In the genomic region with DNA sequence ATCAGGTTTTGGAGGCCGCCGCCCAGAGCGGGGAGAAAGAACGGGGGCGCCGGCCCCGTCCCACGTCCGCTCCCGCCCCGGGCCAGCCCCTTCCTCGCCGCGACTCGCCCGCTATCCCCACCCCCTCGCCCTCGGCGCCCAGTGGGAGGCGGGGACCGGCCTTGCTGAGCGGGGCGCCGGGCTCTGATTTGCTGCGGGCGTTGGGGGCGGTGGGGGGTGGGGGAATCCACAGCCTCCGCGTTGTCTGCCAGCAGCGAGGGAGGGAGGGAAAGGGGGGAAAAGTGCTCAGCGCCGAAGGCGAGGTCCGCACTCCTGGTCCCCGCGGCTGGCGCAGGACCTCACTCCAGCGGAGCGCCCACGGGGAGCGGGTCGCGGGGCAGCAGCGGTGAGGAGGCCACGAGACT, we compare ENCODE assay signal across 8 mouse cellular contexts. TPM values are rescaled to one million over a fixed set of nuclear protein-coding genes. Genes with fewer than 3 reads are reported as not detected.
DNase-seq lines count a peak whose midpoint lies in the region; ATAC-seq and TF ChIP-seq lines count a peak whose summit lies in the region.

Col5a1 (plus strand) TSS at position 278 of the 404 bp plus-strand sequence.

- H3K4me1 ChIP-seq in embryonic facial prominence, embryonic 15.5 days, result peaks cover 67% of the 10 kb centered on the region
- H3K4me1 ChIP-seq in heart, embryonic 15.5 days (replicated peaks), result peaks cover 36% of the 10 kb centered on the region
- H3K4me1 ChIP-seq in stomach, embryonic 15.5 days, result peaks cover 41% of the 10 kb centered on the region

- peak within 1 kb of the TSS; percentile 98 for H3K27ac ChIP-seq in embryonic facial prominence, embryonic 15.5 days (replicated peaks)
- peak within 1 kb of the TSS; percentile 84 for H3K27ac ChIP-seq in heart, embryonic 15.5 days
- H3K27ac ChIP-seq in stomach, embryonic 15.5 days, result peak within 1 kb of the TSS; percentile 96

- peaks cover 50% of the 10 kb centered on the region for H3K79me2 ChIP-seq in C2C12 (ENCODE audit: control insufficient read depth, insufficient read depth)

- peak within 1 kb of the TSS; percentile 78 for H3K9ac ChIP-seq in embryonic facial prominence, embryonic 15.5 days
- H3K9ac ChIP-seq in heart, embryonic 15.5 days, result peak within 1 kb of the TSS; percentile 76
- peak within 1 kb of the TSS; percentile 83 for H3K9ac ChIP-seq in stomach, embryonic 15.5 days

- under 1% methylated on average over 44 of the region's 45 CpGs for WGBS in embryonic facial prominence, embryonic 15.5 days
- under 1% methylated on average over 43 of the region's 45 CpGs for WGBS in heart, embryonic 15.5 days
- under 1% methylated on average over 42 of the region's 45 CpGs for WGBS in stomach, embryonic 15.5 days

- H3K9me3 ChIP-seq in embryonic facial prominence, embryonic 15.5 days (replicated peaks), result no peaks in the 10 kb centered on the region
- H3K9me3 ChIP-seq in heart, embryonic 15.5 days (replicated peaks), result no peaks in the 10 kb centered on the region
- H3K9me3 ChIP-seq in stomach, embryonic 15.5 days, result no peaks in the 10 kb centered on the region

- peak; percentile 97 for DNase-seq in NIH3T3 (ENCODE audit: low read depth)
- DNase-seq in kidney, postnatal 14 days, result peak; percentile 91
- DNase-seq in mesoderm, embryonic 11.5 days (ENCODE audit: low read depth, low spot score), result peak; percentile 92

- peaks cover 43% of the 10 kb centered on the region for H3K79me3 ChIP-seq in C2C12 (ENCODE audit: low read depth)

- peak within 1 kb of the TSS; percentile 87 for H3K4me3 ChIP-seq in C2C12 (ENCODE audit: insufficient read depth, poor library complexity, severe bottlenecking)
- peak within 1 kb of the TSS; percentile 86 for H3K4me3 ChIP-seq in embryonic facial prominence, embryonic 15.5 days (replicated peaks)
- peak within 1 kb of the TSS; percentile 76 for H3K4me3 ChIP-seq in heart, embryonic 15.5 days
- H3K4me3 ChIP-seq in stomach, embryonic 15.5 days (replicated peaks), result peak within 1 kb of the TSS; percentile 79

- H3K4me2 ChIP-seq in embryonic facial prominence, embryonic 15.5 days (replicated peaks), result peak within 1 kb of the TSS; percentile 84
- H3K4me2 ChIP-seq in heart, embryonic 15.5 days, result peak within 1 kb of the TSS; percentile 98
- peak within 1 kb of the TSS; percentile 89 for H3K4me2 ChIP-seq in stomach, embryonic 15.5 days

- peaks cover 19% of the 10 kb centered on the region for H3K36me3 ChIP-seq in C2C12 (ENCODE audit: control insufficient read depth, insufficient read depth)
- no peaks in the 10 kb centered on the region; the same call in 1 of the 2 replicates for H3K36me3 ChIP-seq in embryonic facial prominence, embryonic 15.5 days
- no peaks in the 10 kb centered on the region for H3K36me3 ChIP-seq in heart, embryonic 15.5 days
- H3K36me3 ChIP-seq in stomach, embryonic 15.5 days, result no peaks in the 10 kb centered on the region

- peak; percentile 93 for ATAC-seq in embryonic facial prominence, embryonic 15.5 days (ENCODE audit: insufficient number of reproducible peaks, low FRiP score, low TSS enrichment, low read depth)
- ATAC-seq in heart, embryonic 15.5 days (replicated peaks; ENCODE audit: insufficient number of reproducible peaks, insufficient read depth, low FRiP score, low read depth), result peak; percentile 91
- peak; percentile 86 for ATAC-seq in stomach, embryonic 15.5 days (ENCODE audit: insufficient read depth, low FRiP score, low read depth)
- no peak for ATAC-seq in inflammation-experienced regulatory T-cells, adult 6 months

- TF ChIP-seq CTCF in C2C12 (IDR thresholded peaks at IDR 0.05; ENCODE audit: control insufficient read depth, insufficient read depth, insufficient read length), result no peak

- peak within 1 kb of the TSS; percentile 96 for H3ac ChIP-seq in C2C12 (ENCODE audit: control insufficient read depth, insufficient read length, low read depth)

- H3K27me3 ChIP-seq in C2C12 (ENCODE audit: control insufficient read depth, insufficient read depth, insufficient read length), result no peaks in the 10 kb centered on the region
- H3K27me3 ChIP-seq in embryonic facial prominence, embryonic 15.5 days, result no peaks in the 10 kb centered on the region
- H3K27me3 ChIP-seq in heart, embryonic 15.5 days, result peaks cover 13% of the 10 kb centered on the region
- peaks cover 4% of the 10 kb centered on the region; the same call in 1 of the 2 replicates for H3K27me3 ChIP-seq in stomach, embryonic 15.5 days (replicated peaks)

TF ChIP-seq in C2C12, 6 proteins besides CTCF, POLR2A, EP300 and RAD21:
- TF ChIP-seq MYOD1 (IDR thresholded peaks at IDR 0.05; ENCODE audit: control insufficient read depth, insufficient read length, low read depth) (no peak), MYOG (IDR thresholded peaks at IDR 0.05; ENCODE audit: control insufficient read depth, extremely low read depth, insufficient read length) (no peak), MAX (IDR thresholded peaks at IDR 0.05) (peak; percentile 17)

RNA-seq across cellular contexts. Expression of gene Col5a1, which starts in this region (rescaled TPM):
- polyA plus RNA-seq in C2C12 (2012; fragmentation: generic; extraction: Trizol), result 37.9 TPM
- 217 and 242 TPM in 2 replicates for polyA plus RNA-seq in embryonic facial prominence, embryonic 15.5 days (2015; fragmentation: Nextera tagmentation; extraction: Ambion mirVana)
- 71.0 and 89.5 TPM in 2 replicates for polyA plus RNA-seq in heart, embryonic 15.5 days (2015; fragmentation: Nextera tagmentation; extraction: Ambion mirVana)
- 130 and 136 TPM in 2 replicates for polyA plus RNA-seq in stomach, embryonic 15.5 days (2015; fragmentation: Nextera tagmentation; extraction: Ambion mirVana)
- polyA plus RNA-seq in inflammation-experienced regulatory T-cells, adult 6 months (2017; shearing (Covaris generic)), result not detected

Comparison
In these comparisons a context has a peak if more than half of its experiments do, and no peak if none do; other contexts are left out.
1. RNA of gene Col5a1 (polyA plus RNA-seq): 217 to 242 TPM in embryonic facial prominence, embryonic 15.5 days, 130 to 136 TPM in stomach, embryonic 15.5 days, 71.0 to 89.5 TPM in heart, embryonic 15.5 days and 37.9 TPM in C2C12 (single experiment); not detected in inflammation-experienced regulatory T-cells, adult 6 months; every median in the first group is over 10 times any median in the second.
2. Peak in every context shown above with its lines, with median percentiles within 50 percentile points of each other: H3K4me3 ChIP-seq, DNase-seq, H3K27ac ChIP-seq, H3K4me2 ChIP-seq and H3K9ac ChIP-seq.